Mouse (Mus musculus): ENCODE results near the gene Mamdc2. TPM values are rescaled to one million over a fixed set of nuclear protein-coding genes. Genes with fewer than 3 reads are reported as not detected.

Gene Mamdc2
- polyA plus RNA-seq, 1 experiment from 2014 or later, result 0.31 TPM

GRCm38 (mm10) chr19:23417668-23418067, 30.6 kb downstream of the Mamdc2 start:
- Histone ChIP-seq H3K4me3 (replicated peaks) (no peak overlapping the region), H3K4me1 (replicated peaks) (no peaks in the 10 kb centered on the region), H3K27ac (replicated peaks) (no peak overlapping the region), H3K36me3 (replicated peaks) (no peaks in the 10 kb centered on the region), H3K27me3 (no peaks in the 10 kb centered on the region), H3K9ac (no peak overlapping the region), H3K4me2 (no peak overlapping the region), H3K9me3 (replicated peaks) (no peaks in the 10 kb centered on the region)
- 56% methylated on average over 1 of the region's 1 CpGs for WGBS (ENCODE audit: insufficient replicate concordance)
- ATAC-seq (ENCODE audit: insufficient read depth), result no peak

GRCm38 (mm10) chr19:23410800-23411199, 37.4 kb downstream of the Mamdc2 start:
- H3K4me1 ChIP-seq (replicated peaks), result no peaks in the 10 kb centered on the region
- H3K4me2 ChIP-seq, result no peak overlapping the region
- 62% methylated on average over 5 of the region's 5 CpGs for WGBS (ENCODE audit: insufficient replicate concordance)
- H3K36me3 ChIP-seq (replicated peaks), result no peaks in the 10 kb centered on the region
- H3K27ac ChIP-seq (replicated peaks), result no peak overlapping the region
- H3K9me3 ChIP-seq (replicated peaks), result no peaks in the 10 kb centered on the region
- no peaks in the 10 kb centered on the region for H3K27me3 ChIP-seq
- no peak overlapping the region for H3K9ac ChIP-seq
- H3K4me3 ChIP-seq (replicated peaks), result no peak overlapping the region
- ATAC-seq (ENCODE audit: insufficient read depth), result no peak

GRCm38 (mm10) chr19:23410328-23410727, 37.9 kb downstream of the Mamdc2 start:
- Histone ChIP-seq H3K27me3 (no peaks in the 10 kb centered on the region), H3K4me3 (replicated peaks) (no peak overlapping the region), H3K9ac (no peak overlapping the region), H3K4me1 (replicated peaks) (no peaks in the 10 kb centered on the region), H3K9me3 (replicated peaks) (no peaks in the 10 kb centered on the region), H3K27ac (replicated peaks) (no peak overlapping the region), H3K36me3 (replicated peaks) (no peaks in the 10 kb centered on the region), H3K4me2 (no peak overlapping the region)
- no peak for ATAC-seq (ENCODE audit: insufficient read depth)
- 69% methylated on average over 4 of the region's 4 CpGs for WGBS (ENCODE audit: insufficient replicate concordance)

- no peak for ATAC-seq (ENCODE audit: insufficient read depth)
- WGBS (ENCODE audit: insufficient replicate concordance), result 63% methylated on average over 12 of the region's 12 CpGs
- H3K9ac ChIP-seq, result no peak overlapping the region
- no peaks in the 10 kb centered on the region for H3K9me3 ChIP-seq (replicated peaks)
- H3K27me3 ChIP-seq, result no peaks in the 10 kb centered on the region
- H3K4me1 ChIP-seq (replicated peaks), result no peaks in the 10 kb centered on the region
- no peak overlapping the region for H3K4me2 ChIP-seq
- no peak overlapping the region for H3K4me3 ChIP-seq (replicated peaks)
- H3K36me3 ChIP-seq (replicated peaks), result no peaks in the 10 kb centered on the region
- no peak overlapping the region for H3K27ac ChIP-seq (replicated peaks)
Measured at GRCm38 (mm10) chr19:23401469-23402135, 46.6 kb downstream of the Mamdc2 start.

GRCm38 (mm10) chr19:23400485-23400884, 47.8 kb downstream of the Mamdc2 start:
- H3K4me2 ChIP-seq, result no peak overlapping the region
- H3K4me3 ChIP-seq (replicated peaks), result no peak overlapping the region
- H3K9ac ChIP-seq, result no peak overlapping the region
- H3K27ac ChIP-seq (replicated peaks), result no peak overlapping the region
- WGBS (ENCODE audit: insufficient replicate concordance), result 60% methylated on average over 5 of the region's 5 CpGs
- H3K4me1 ChIP-seq (replicated peaks), result no peaks in the 10 kb centered on the region
- H3K9me3 ChIP-seq (replicated peaks), result no peaks in the 10 kb centered on the region
- no peak for ATAC-seq (ENCODE audit: insufficient read depth)
- no peaks in the 10 kb centered on the region for H3K36me3 ChIP-seq (replicated peaks)
- H3K27me3 ChIP-seq, result no peaks in the 10 kb centered on the region

GRCm38 (mm10) chr19:23395956-23396355, 52.3 kb downstream of the Mamdc2 start:
- no peaks in the 10 kb centered on the region for H3K36me3 ChIP-seq (replicated peaks)
- no peak overlapping the region for H3K9ac ChIP-seq
- H3K27me3 ChIP-seq, result no peaks in the 10 kb centered on the region
- H3K4me3 ChIP-seq (replicated peaks), result no peak overlapping the region
- H3K4me2 ChIP-seq, result no peak overlapping the region
- no peaks in the 10 kb centered on the region for H3K4me1 ChIP-seq (replicated peaks)
- 56% methylated on average over 2 of the region's 2 CpGs for WGBS (ENCODE audit: insufficient replicate concordance)
- ATAC-seq (ENCODE audit: insufficient read depth), result no peak
- no peaks in the 10 kb centered on the region for H3K9me3 ChIP-seq (replicated peaks)
- no peak overlapping the region for H3K27ac ChIP-seq (replicated peaks)

- Histone ChIP-seq H3K4me3 (replicated peaks) (no peak overlapping the region), H3K27me3 (no peaks in the 10 kb centered on the region), H3K9ac (no peak overlapping the region), H3K36me3 (replicated peaks) (no peaks in the 10 kb centered on the region), H3K4me1 (replicated peaks) (no peaks in the 10 kb centered on the region), H3K27ac (replicated peaks) (no peak overlapping the region), H3K9me3 (replicated peaks) (no peaks in the 10 kb centered on the region), H3K4me2 (no peak overlapping the region)
- WGBS (ENCODE audit: insufficient replicate concordance), result 38% methylated on average over 1 of the region's 1 CpGs
- ATAC-seq (ENCODE audit: insufficient read depth), result no peak
Measured at GRCm38 (mm10) chr19:23394597-23394996, 53.6 kb downstream of the Mamdc2 start.

- Histone ChIP-seq H3K9ac (no peak overlapping the region), H3K27me3 (no peaks in the 10 kb centered on the region), H3K4me2 (no peak overlapping the region), H3K36me3 (replicated peaks) (no peaks in the 10 kb centered on the region), H3K4me1 (replicated peaks) (no peaks in the 10 kb centered on the region), H3K4me3 (replicated peaks) (no peak overlapping the region), H3K9me3 (replicated peaks) (no peaks in the 10 kb centered on the region), H3K27ac (replicated peaks) (no peak overlapping the region)
- 70% methylated on average over 4 of the region's 4 CpGs for WGBS (ENCODE audit: insufficient replicate concordance)
- ATAC-seq (ENCODE audit: insufficient read depth), result no peak
Measured at GRCm38 (mm10) chr19:23388862-23389272, 59.4 kb downstream of the Mamdc2 start.

GRCm38 (mm10) chr19:23388083-23388861, 60.0 kb downstream of the Mamdc2 start:
- WGBS (ENCODE audit: insufficient replicate concordance), result 23% methylated on average over 7 of the region's 7 CpGs
- no peak for ATAC-seq (ENCODE audit: insufficient read depth)
- H3K4me1 ChIP-seq (replicated peaks), result no peaks in the 10 kb centered on the region

GRCm38 (mm10) chr19:23382396-23382795, 65.8 kb downstream of the Mamdc2 start:
- Histone ChIP-seq H3K4me1 (replicated peaks) (no peaks in the 10 kb centered on the region), H3K9me3 (replicated peaks) (no peaks in the 10 kb centered on the region), H3K4me3 (replicated peaks) (no peak overlapping the region), H3K9ac (no peak overlapping the region), H3K36me3 (replicated peaks) (no peaks in the 10 kb centered on the region), H3K4me2 (no peak overlapping the region), H3K27me3 (no peaks in the 10 kb centered on the region), H3K27ac (replicated peaks) (no peak overlapping the region)
- 71% methylated on average over 2 of the region's 2 CpGs for WGBS (ENCODE audit: insufficient replicate concordance)
- ATAC-seq (ENCODE audit: insufficient read depth), result no peak

More at GRCm38 (mm10) chr19:23388083-23388861, 60.0 kb downstream of the Mamdc2 start:
- H3K27me3 ChIP-seq, result no peaks in the 10 kb centered on the region
- H3K4me3 ChIP-seq (replicated peaks), result no peak overlapping the region
- no peak overlapping the region for H3K9ac ChIP-seq
- H3K36me3 ChIP-seq (replicated peaks), result no peaks in the 10 kb centered on the region
- H3K27ac ChIP-seq (replicated peaks), result no peak overlapping the region
- H3K9me3 ChIP-seq (replicated peaks), result no peaks in the 10 kb centered on the region
- H3K4me2 ChIP-seq, result no peak overlapping the region

- H3K9ac ChIP-seq, result no peak overlapping the region
- no peak overlapping the region for H3K4me2 ChIP-seq
- no peak for ATAC-seq (ENCODE audit: insufficient read depth)
- no peak overlapping the region for H3K4me3 ChIP-seq (replicated peaks)
- WGBS (ENCODE audit: insufficient replicate concordance), result 75% methylated on average over 4 of the region's 4 CpGs
- H3K27me3 ChIP-seq, result no peaks in the 10 kb centered on the region
- no peak overlapping the region for H3K27ac ChIP-seq (replicated peaks)
- no peaks in the 10 kb centered on the region for H3K9me3 ChIP-seq (replicated peaks)
- no peaks in the 10 kb centered on the region for H3K36me3 ChIP-seq (replicated peaks)
- H3K4me1 ChIP-seq (replicated peaks), result no peaks in the 10 kb centered on the region
Measured at GRCm38 (mm10) chr19:23380968-23381367, 67.3 kb downstream of the Mamdc2 start.
